Mouse (Mus musculus): ENCODE measurements around the gene Tcf15. TPM values are rescaled to one million over a fixed set of nuclear protein-coding genes. Genes with fewer than 3 reads are reported as not detected.
A peak's percentile ranks its signal among the peaks of the same experiment; 100 is the strongest.

Tcf15 gene
- polyA plus RNA-seq (2014; fragmentation: Nextera tagmentation; extraction: Ambion mirVana): 3.4 and 3.5 TPM in 2 replicates

GRCm38 (mm10) chr2:152143279-152144157, at the start of gene Tcf15:
Tcf15 (plus strand) TSS chr2:152143561.
- Histone ChIP-seq H3K4me3 (ENCODE audit: low read depth, low read length) (peak within 1 kb of the TSS; percentile 41), H3K4me1 (replicated peaks; ENCODE audit: control insufficient read depth, insufficient read depth, low read length) (peaks cover 15% of the 10 kb centered on the region), H3K36me3 (ENCODE audit: control insufficient read depth, insufficient read depth, low read length) (no peaks in the 10 kb centered on the region), H3K27me3 (ENCODE audit: control insufficient read depth, insufficient read depth, low read length) (peaks cover 36% of the 10 kb centered on the region), H3K9ac (ENCODE audit: low read length) (peak within 1 kb of the TSS; percentile 48), H3K9me3 (ENCODE audit: control insufficient read depth, low read length) (no peaks in the 10 kb centered on the region), H3K4me2 (ENCODE audit: low read depth, low read length, severe bottlenecking) (peak within 1 kb of the TSS; percentile 88), H3K27ac (ENCODE audit: low read depth, low read length) (no peak within 1 kb of the TSS)
- under 1% methylated on average over 103 of the region's 118 CpGs for WGBS
- ATAC-seq (replicated peaks; ENCODE audit: low FRiP score) (peak; percentile 82), DNase-seq (ENCODE audit: low spot score) (peak; percentile 82)

GRCm38 (mm10) chr2:152094856-152095545, 48.4 kb upstream of the Tcf15 start:
- peaks cover 21% of the 10 kb centered on the region for H3K4me1 ChIP-seq (replicated peaks; ENCODE audit: control insufficient read depth, insufficient read depth, low read length)
- WGBS: 3% methylated on average over 29 of the region's 29 CpGs
- peak overlapping the region; percentile 42; the same call in 1 of the 2 replicates for H3K27ac ChIP-seq (ENCODE audit: low read depth, low read length)
- no peaks in the 10 kb centered on the region for H3K9me3 ChIP-seq (ENCODE audit: control insufficient read depth, low read length)
- DNase-seq (ENCODE audit: low spot score): peak; percentile 60
- 0 out of 2 replicates have a peak overlapping the region, but pooled peaks have one; percentile 39 for H3K9ac ChIP-seq (ENCODE audit: low read length)
- peaks cover 32% of the 10 kb centered on the region for H3K27me3 ChIP-seq (ENCODE audit: control insufficient read depth, insufficient read depth, low read length)
- peak overlapping the region; percentile 35 for H3K4me2 ChIP-seq (ENCODE audit: low read depth, low read length, severe bottlenecking)
- peak overlapping the region; percentile 1; the same call in 1 of the 2 replicates for H3K4me3 ChIP-seq (ENCODE audit: low read depth, low read length)
- peak; percentile 32; the same call in 1 of the 2 replicates for ATAC-seq (replicated peaks; ENCODE audit: low FRiP score)
- H3K36me3 ChIP-seq (ENCODE audit: control insufficient read depth, insufficient read depth, low read length): no peaks in the 10 kb centered on the region

- Histone ChIP-seq H3K27ac (ENCODE audit: low read depth, low read length) (no peak overlapping the region), H3K27me3 (ENCODE audit: control insufficient read depth, insufficient read depth, low read length) (peaks cover 32% of the 10 kb centered on the region)
- 81% methylated on average over 2 of the region's 2 CpGs for WGBS
Measured at GRCm38 (mm10) chr2:152096922-152097321, 46.4 kb upstream of the Tcf15 start.

GRCm38 (mm10) chr2:152097916-152098315, 45.4 kb upstream of the Tcf15 start:
- Histone ChIP-seq H3K9ac (ENCODE audit: low read length) (no peak overlapping the region), H3K36me3 (ENCODE audit: control insufficient read depth, insufficient read depth, low read length) (no peaks in the 10 kb centered on the region), H3K27me3 (ENCODE audit: control insufficient read depth, insufficient read depth, low read length) (peaks cover 24% of the 10 kb centered on the region), H3K4me1 (replicated peaks; ENCODE audit: control insufficient read depth, insufficient read depth, low read length) (peaks cover 20% of the 10 kb centered on the region), H3K9me3 (ENCODE audit: control insufficient read depth, low read length) (no peaks in the 10 kb centered on the region), H3K4me3 (ENCODE audit: low read depth, low read length) (no peak overlapping the region), H3K27ac (ENCODE audit: low read depth, low read length) (no peak overlapping the region), H3K4me2 (ENCODE audit: low read depth, low read length, severe bottlenecking) (no peak overlapping the region)
- 85% methylated on average over 11 of the region's 11 CpGs for WGBS
- no peak for ATAC-seq (replicated peaks; ENCODE audit: low FRiP score)
- DNase-seq (ENCODE audit: low spot score): no peak

More at GRCm38 (mm10) chr2:152096922-152097321, 46.4 kb upstream of the Tcf15 start:
- H3K4me2 ChIP-seq (ENCODE audit: low read depth, low read length, severe bottlenecking): no peak overlapping the region
- H3K4me1 ChIP-seq (replicated peaks; ENCODE audit: control insufficient read depth, insufficient read depth, low read length): peaks cover 21% of the 10 kb centered on the region
- H3K9ac ChIP-seq (ENCODE audit: low read length): no peak overlapping the region
- DNase-seq (ENCODE audit: low spot score) (no peak), ATAC-seq (replicated peaks; ENCODE audit: low FRiP score) (no peak)
- H3K36me3 ChIP-seq (ENCODE audit: control insufficient read depth, insufficient read depth, low read length): no peaks in the 10 kb centered on the region
- H3K4me3 ChIP-seq (ENCODE audit: low read depth, low read length): no peak overlapping the region
- no peaks in the 10 kb centered on the region for H3K9me3 ChIP-seq (ENCODE audit: control insufficient read depth, low read length)

- Histone ChIP-seq H3K4me2 (ENCODE audit: low read depth, low read length, severe bottlenecking) (no peak overlapping the region), H3K9me3 (ENCODE audit: control insufficient read depth, low read length) (no peaks in the 10 kb centered on the region), H3K27me3 (ENCODE audit: control insufficient read depth, insufficient read depth, low read length) (peaks cover 8% of the 10 kb centered on the region), H3K4me1 (replicated peaks; ENCODE audit: control insufficient read depth, insufficient read depth, low read length) (peaks cover 8% of the 10 kb centered on the region), H3K27ac (ENCODE audit: low read depth, low read length) (no peak overlapping the region), H3K9ac (ENCODE audit: low read length) (no peak overlapping the region), H3K36me3 (ENCODE audit: control insufficient read depth, insufficient read depth, low read length) (no peaks in the 10 kb centered on the region), H3K4me3 (ENCODE audit: low read depth, low read length) (no peak overlapping the region)
- ATAC-seq (replicated peaks; ENCODE audit: low FRiP score): no peak
- WGBS: 74% methylated on average over 3 of the region's 3 CpGs
- no peak for DNase-seq (ENCODE audit: low spot score)
Measured at GRCm38 (mm10) chr2:152099538-152099937, 43.8 kb upstream of the Tcf15 start.

- no peaks in the 10 kb centered on the region for H3K9me3 ChIP-seq (ENCODE audit: control insufficient read depth, low read length)
- no peaks in the 10 kb centered on the region; the same call in 1 of the 2 replicates for H3K27me3 ChIP-seq (ENCODE audit: control insufficient read depth, insufficient read depth, low read length)
- no peak for ATAC-seq (replicated peaks; ENCODE audit: low FRiP score)
- H3K4me1 ChIP-seq (replicated peaks; ENCODE audit: control insufficient read depth, insufficient read depth, low read length): peaks cover 7% of the 10 kb centered on the region; the same call in 1 of the 2 replicates
- no peaks in the 10 kb centered on the region for H3K36me3 ChIP-seq (ENCODE audit: control insufficient read depth, insufficient read depth, low read length)
- no peak overlapping the region for H3K4me3 ChIP-seq (ENCODE audit: low read depth, low read length)
- H3K4me2 ChIP-seq (ENCODE audit: low read depth, low read length, severe bottlenecking): no peak overlapping the region
- H3K9ac ChIP-seq (ENCODE audit: low read length): no peak overlapping the region
- no peak for DNase-seq (ENCODE audit: low spot score)
- H3K27ac ChIP-seq (ENCODE audit: low read depth, low read length): no peak overlapping the region
- WGBS: 76% methylated on average over 13 of the region's 13 CpGs
Measured at GRCm38 (mm10) chr2:152101761-152102160, 41.6 kb upstream of the Tcf15 start.

- peaks cover 7% of the 10 kb centered on the region; the same call in 1 of the 2 replicates for H3K4me1 ChIP-seq (replicated peaks; ENCODE audit: control insufficient read depth, insufficient read depth, low read length)
- H3K27ac ChIP-seq (ENCODE audit: low read depth, low read length): no peak overlapping the region
- 0 out of 2 replicates have a peak overlapping the region, but pooled peaks have one; percentile 20 for H3K9ac ChIP-seq (ENCODE audit: low read length)
- whole genome bisulfite sequencing: 69% methylated on average over 6 of the region's 6 CpGs
- H3K36me3 ChIP-seq (ENCODE audit: control insufficient read depth, insufficient read depth, low read length): no peaks in the 10 kb centered on the region
- DNase-seq (ENCODE audit: low spot score) (no peak), ATAC-seq (replicated peaks; ENCODE audit: low FRiP score) (no peak)
- H3K27me3 ChIP-seq (ENCODE audit: control insufficient read depth, insufficient read depth, low read length): no peaks in the 10 kb centered on the region; the same call in 1 of the 2 replicates
- no peaks in the 10 kb centered on the region for H3K9me3 ChIP-seq (ENCODE audit: control insufficient read depth, low read length)
- no peak overlapping the region for H3K4me3 ChIP-seq (ENCODE audit: low read depth, low read length)
- H3K4me2 ChIP-seq (ENCODE audit: low read depth, low read length, severe bottlenecking): no peak overlapping the region
Measured at GRCm38 (mm10) chr2:152102369-152102768, 41.0 kb upstream of the Tcf15 start.

- ATAC-seq (replicated peaks; ENCODE audit: low FRiP score) (peak; percentile 22; the same call in 1 of the 2 replicates), DNase-seq (ENCODE audit: low spot score) (no peak)
- H3K9me3 ChIP-seq (ENCODE audit: control insufficient read depth, low read length): no peaks in the 10 kb centered on the region
- peak overlapping the region; percentile 65 for H3K4me3 ChIP-seq (ENCODE audit: low read depth, low read length)
- no peaks in the 10 kb centered on the region; the same call in 1 of the 2 replicates for H3K27me3 ChIP-seq (ENCODE audit: control insufficient read depth, insufficient read depth, low read length)
- peak overlapping the region; percentile 89 for H3K4me2 ChIP-seq (ENCODE audit: low read depth, low read length, severe bottlenecking)
- H3K36me3 ChIP-seq (ENCODE audit: control insufficient read depth, insufficient read depth, low read length): no peaks in the 10 kb centered on the region
- 21% methylated on average over 17 of the region's 17 CpGs for WGBS
- H3K27ac ChIP-seq (ENCODE audit: low read depth, low read length): no peak overlapping the region
- H3K9ac ChIP-seq (ENCODE audit: low read length): peak overlapping the region; percentile 86
- H3K4me1 ChIP-seq (replicated peaks; ENCODE audit: control insufficient read depth, insufficient read depth, low read length): peaks cover 7% of the 10 kb centered on the region; the same call in 1 of the 2 replicates
Measured at GRCm38 (mm10) chr2:152104711-152105317, 38.5 kb upstream of the Tcf15 start.
